Mouse (Mus musculus): ENCODE results near the gene 1700025G04Rik.

GRCm38 (mm10) chr1:152085561-152085960 is 4.4 kb downstream of the 1700025G04Rik start:
- TF ChIP-seq CTCF (conservative IDR thresholded peaks at IDR 0.05; ENCODE audit: low read length), result no peak
- TF ChIP-seq NANOG (IDR thresholded peaks at IDR 0.05; ENCODE audit: borderline replicate concordance, low read length), result no peak
